Mouse (Mus musculus) kidney, adult 2 months (tissue): ENCODE results near the gene Tuba1c.
"Not testable (repeated sequence)": the region's sequence is repeated elsewhere in the genome, so short reads cannot be mapped to it uniquely, and the experiment has no call there.

Source experiments
- CTCF ChIP-seq: fragments of 200-500 bp; conservative IDR thresholded peaks from 2 replicates; pipeline ENCODE4 v1.5.1; 2011; ENCODE audit warnings: low read depth, mild to moderate bottlenecking, control low read depth, low read length, moderate library complexity, mixed read lengths; ENCODE audit not compliant: insufficient read depth, insufficient read length
- POLR2A ChIP-seq: fragments of 200-500 bp; IDR thresholded peaks from one replicate; pipeline ENCODE4 v1.6.1; 2011; ENCODE audit warnings: low read depth, low read length, control low read depth

- not testable (repeated sequence) for TF ChIP-seq POLR2A, CTCF
These were observed 46.3 kb downstream of the Tuba1c start for GRCm38 (mm10) chr15:99076011-99076410.
